Mouse (Mus musculus): Measurements from ENCODE around the gene Cpeb1. TPM values are rescaled to one million over a fixed set of nuclear protein-coding genes. Genes with fewer than 3 reads are reported as not detected.

Cpeb1 gene
- total RNA-seq, 1 experiment: 5.8 TPM

DNA sequence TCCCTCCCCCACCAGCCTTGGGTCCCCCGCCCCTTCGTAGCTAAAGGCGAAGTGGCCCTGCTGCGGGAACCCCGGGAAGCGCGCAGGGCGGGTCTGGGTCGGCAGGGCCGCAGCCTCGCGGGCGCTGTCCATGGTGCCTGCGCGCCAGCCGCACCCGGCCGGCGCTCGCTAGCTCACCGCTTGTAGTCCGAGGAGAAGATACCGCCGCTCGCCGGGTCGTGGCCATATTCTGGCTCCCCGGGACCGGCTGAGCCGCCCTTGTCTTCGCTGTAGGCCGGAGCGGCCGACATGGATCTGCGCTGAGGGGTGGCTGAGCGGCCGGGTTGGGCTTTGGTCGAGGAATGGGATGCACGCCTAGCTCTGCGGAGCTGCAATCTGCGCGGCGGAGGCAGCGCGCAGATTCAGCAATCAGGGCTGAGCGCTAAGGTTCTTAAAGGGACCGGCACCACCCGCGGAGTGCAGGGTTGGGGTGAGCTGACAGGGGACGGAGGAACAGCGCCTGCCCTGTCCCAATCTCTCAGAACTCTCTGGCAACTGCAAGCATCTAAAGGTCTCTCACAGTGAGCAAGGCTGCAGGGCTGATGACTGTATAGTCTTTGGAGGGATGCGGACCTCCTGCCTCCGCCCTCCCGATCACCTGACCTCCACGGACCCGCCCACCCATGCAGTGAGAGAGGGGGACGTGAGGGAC is 38.2 kb upstream of the Cpeb1 start, which contains the start of gene Ap3b2:
Ap3b2 (minus strand) TSS at position 595 of the 691 bp plus-strand sequence.
- DNase-seq (ENCODE audit: low read depth, low spot score): peak; percentile 51
- TF ChIP-seq HCFC1 (IDR thresholded peaks at IDR 0.05; ENCODE audit: borderline replicate concordance, insufficient read depth, low read length): no peak
- no peak for TF ChIP-seq MAFK (IDR thresholded peaks at IDR 0.05; ENCODE audit: insufficient read depth, low read depth, low read length)
- TF ChIP-seq CHD2 (IDR thresholded peaks at IDR 0.05; ENCODE audit: low read depth, low read length): no peak
- no peak for TF ChIP-seq ZC3H11A (IDR thresholded peaks at IDR 0.05; ENCODE audit: borderline replicate concordance, low read depth, low read length)
- no peak for TF ChIP-seq ZNF384 (IDR thresholded peaks at IDR 0.05; ENCODE audit: low read depth, low read length)
- H3K36me3 ChIP-seq (ENCODE audit: control insufficient read depth, insufficient read depth, low read length, poor library complexity, severe bottlenecking): no peaks in the 10 kb centered on the region
- H3K4me3 ChIP-seq (ENCODE audit: insufficient read depth in 1 of 2, low read depth in 1 of 2, low read length in 2 of 2, poor library complexity in 1 of 2, severe bottlenecking in 1 of 2): peak within 1 kb of the TSS; percentile 83 to 85
- no peak within 1 kb of the TSS for H3K27ac ChIP-seq (ENCODE audit: insufficient read depth, low read depth, low read length, poor library complexity, severe bottlenecking)
- in situ Hi-C loops (cut with MboI; ENCODE audit: low sequenced_read_pairs in 2 of 2, unreplicated experiment in 2 of 2): no loop called here
- H3K9ac ChIP-seq (ENCODE audit: insufficient read depth, low read depth, low read length, poor library complexity, severe bottlenecking): peak within 1 kb of the TSS; percentile 68
- H3K4me1 ChIP-seq (ENCODE audit: control insufficient read depth in 2 of 2, insufficient read depth in 2 of 2, low read length in 2 of 2, poor library complexity in 1 of 2): peaks cover 4 to 43% of the 10 kb centered on the region in 2 experiments
- no peaks in the 10 kb centered on the region for H3K9me3 ChIP-seq (ENCODE audit: control insufficient read depth, insufficient read depth, low read depth, low read length)

DNA sequence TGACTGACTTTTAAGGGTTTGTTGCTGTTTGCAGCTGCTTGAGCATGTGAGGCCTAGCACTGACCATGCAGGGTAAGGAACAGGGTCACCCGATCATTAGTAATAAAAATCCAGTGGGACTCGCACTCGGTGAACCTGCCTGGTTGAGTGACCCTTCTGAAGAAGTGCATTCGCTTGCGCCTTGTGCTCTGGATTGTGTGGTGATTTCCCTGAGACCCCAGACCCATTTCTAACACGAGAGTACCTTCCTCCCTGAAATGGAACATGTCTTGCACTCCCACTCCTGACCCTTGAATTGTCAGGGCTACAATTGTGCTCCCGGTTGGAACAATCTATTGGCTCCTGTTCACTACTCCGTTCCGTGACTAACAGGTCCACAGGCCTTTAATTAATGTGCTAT is 37.4 kb upstream of the Cpeb1 start:
- Histone ChIP-seq H3K27ac (ENCODE audit: insufficient read depth, low read depth, low read length, poor library complexity, severe bottlenecking) (no peak overlapping the region), H3K4me1 (ENCODE audit: control insufficient read depth in 2 of 2, insufficient read depth in 2 of 2, low read length in 2 of 2, poor library complexity in 1 of 2) (peaks cover 4 to 43% of the 10 kb centered on the region in 2 experiments), H3K36me3 (ENCODE audit: control insufficient read depth, insufficient read depth, low read length, poor library complexity, severe bottlenecking) (no peaks in the 10 kb centered on the region), H3K9me3 (ENCODE audit: control insufficient read depth, insufficient read depth, low read depth, low read length) (no peaks in the 10 kb centered on the region), H3K9ac (ENCODE audit: insufficient read depth, low read depth, low read length, poor library complexity, severe bottlenecking) (no peak overlapping the region), H3K4me3 (ENCODE audit: insufficient read depth in 1 of 2, low read depth in 1 of 2, low read length in 2 of 2, poor library complexity in 1 of 2, severe bottlenecking in 1 of 2) (peak overlapping the region in 1 of 2 experiments; percentile 37; a peak in 1 of 4 replicates)
- in situ Hi-C loops (cut with MboI; ENCODE audit: low sequenced_read_pairs in 2 of 2, unreplicated experiment in 2 of 2): no loop called here
- no peak for DNase-seq (ENCODE audit: low read depth, low spot score)
- TF ChIP-seq CHD2 (IDR thresholded peaks at IDR 0.05; ENCODE audit: low read depth, low read length) (no peak), HCFC1 (IDR thresholded peaks at IDR 0.05; ENCODE audit: borderline replicate concordance, insufficient read depth, low read length) (no peak), ZC3H11A (IDR thresholded peaks at IDR 0.05; ENCODE audit: borderline replicate concordance, low read depth, low read length) (no peak), ZNF384 (IDR thresholded peaks at IDR 0.05; ENCODE audit: low read depth, low read length) (no peak), MAFK (IDR thresholded peaks at IDR 0.05; ENCODE audit: insufficient read depth, low read depth, low read length) (no peak)

- Histone ChIP-seq H3K9me3 (ENCODE audit: control insufficient read depth, insufficient read depth, low read depth, low read length) (no peaks in the 10 kb centered on the region), H3K4me3 (ENCODE audit: insufficient read depth in 1 of 2, low read depth in 1 of 2, low read length in 2 of 2, poor library complexity in 1 of 2, severe bottlenecking in 1 of 2) (no peak overlapping the region), H3K27ac (ENCODE audit: insufficient read depth, low read depth, low read length, poor library complexity, severe bottlenecking) (no peak overlapping the region), H3K4me1 (ENCODE audit: control insufficient read depth in 2 of 2, insufficient read depth in 2 of 2, low read length in 2 of 2, poor library complexity in 1 of 2) (peaks cover 4 to 33% of the 10 kb centered on the region in 2 experiments; a peak in 3 of 4 replicates), H3K9ac (ENCODE audit: insufficient read depth, low read depth, low read length, poor library complexity, severe bottlenecking) (no peak overlapping the region), H3K36me3 (ENCODE audit: control insufficient read depth, insufficient read depth, low read length, poor library complexity, severe bottlenecking) (no peaks in the 10 kb centered on the region)
- TF ChIP-seq MAFK (IDR thresholded peaks at IDR 0.05; ENCODE audit: insufficient read depth, low read depth, low read length) (no peak), CHD2 (IDR thresholded peaks at IDR 0.05; ENCODE audit: low read depth, low read length) (no peak), ZNF384 (IDR thresholded peaks at IDR 0.05; ENCODE audit: low read depth, low read length) (no peak), ZC3H11A (IDR thresholded peaks at IDR 0.05; ENCODE audit: borderline replicate concordance, low read depth, low read length) (no peak), HCFC1 (IDR thresholded peaks at IDR 0.05; ENCODE audit: borderline replicate concordance, insufficient read depth, low read length) (no peak)
- in situ Hi-C loops (cut with MboI; ENCODE audit: low sequenced_read_pairs in 2 of 2, unreplicated experiment in 2 of 2): no loop called here
- DNase-seq (ENCODE audit: low read depth, low spot score): no peak
These were observed 34.4 kb upstream of the Cpeb1 start for GRCm38 (mm10) chr7:81489649-81490048.

GRCm38 (mm10) chr7:81480800-81481199 is 25.5 kb upstream of the Cpeb1 start:
- no peak overlapping the region for H3K4me3 ChIP-seq (ENCODE audit: insufficient read depth in 1 of 2, low read depth in 1 of 2, low read length in 2 of 2, poor library complexity in 1 of 2, severe bottlenecking in 1 of 2)
- H3K4me1 ChIP-seq (ENCODE audit: control insufficient read depth in 2 of 2, insufficient read depth in 2 of 2, low read length in 2 of 2, poor library complexity in 1 of 2): peaks cover 16 to 33% of the 10 kb centered on the region in 2 experiments
- no peaks in the 10 kb centered on the region for H3K9me3 ChIP-seq (ENCODE audit: control insufficient read depth, insufficient read depth, low read depth, low read length)
- H3K36me3 ChIP-seq (ENCODE audit: control insufficient read depth, insufficient read depth, low read length, poor library complexity, severe bottlenecking): no peaks in the 10 kb centered on the region
- in situ Hi-C loops (cut with MboI; ENCODE audit: low sequenced_read_pairs in 2 of 2, unreplicated experiment in 2 of 2): no loop called here
- peak overlapping the region; percentile 74; the same call in 1 of the 2 replicates for H3K27ac ChIP-seq (ENCODE audit: insufficient read depth, low read depth, low read length, poor library complexity, severe bottlenecking)
- peak; percentile 79 for DNase-seq (ENCODE audit: low read depth, low spot score)
- peak; percentile 91 for TF ChIP-seq ZNF384 (IDR thresholded peaks at IDR 0.05; ENCODE audit: low read depth, low read length)
- TF ChIP-seq ZC3H11A (IDR thresholded peaks at IDR 0.05; ENCODE audit: borderline replicate concordance, low read depth, low read length): no peak
- no peak for TF ChIP-seq HCFC1 (IDR thresholded peaks at IDR 0.05; ENCODE audit: borderline replicate concordance, insufficient read depth, low read length)
- TF ChIP-seq MAFK (IDR thresholded peaks at IDR 0.05; ENCODE audit: insufficient read depth, low read depth, low read length): peak; percentile 76
- no peak for TF ChIP-seq CHD2 (IDR thresholded peaks at IDR 0.05; ENCODE audit: low read depth, low read length)
- H3K9ac ChIP-seq (ENCODE audit: insufficient read depth, low read depth, low read length, poor library complexity, severe bottlenecking): no peak overlapping the region
